Mouse (Mus musculus): ENCODE results near the gene Plekhg4.

GRCm38 (mm10) chr8:105326968-105327367, 46.1 kb upstream of the Plekhg4 start:
- TF ChIP-seq CTCF (IDR thresholded peaks at IDR 0.05; ENCODE audit: control insufficient read depth, insufficient read depth, insufficient read length) (no peak), MYOD1 (IDR thresholded peaks at IDR 0.05; ENCODE audit: control insufficient read depth, insufficient read length, low read depth) (no peak), CEBPB (IDR thresholded peaks at IDR 0.05; ENCODE audit: low read depth) (no peak), MAX (IDR thresholded peaks at IDR 0.05) (no peak), MYOG (IDR thresholded peaks at IDR 0.05; ENCODE audit: control insufficient read depth, extremely low read depth, insufficient read length) (no peak), USF1 (IDR thresholded peaks at IDR 0.05; ENCODE audit: low read depth) (no peak), FOSL1 (IDR thresholded peaks at IDR 0.05; ENCODE audit: insufficient read depth, low read length, poor library complexity, severe bottlenecking) (no peak)
